Mouse (Mus musculus) limb, embryonic 12.5 days (tissue): ENCODE measurements at regions not wholly inside any gene's neighbourhood (a gene's known extent, or its start where the extent isn't known, plus 50 kb on each side); places are given as distances from the start of the nearest gene placed in this dataset.

ENCODE experiments used
- ATAC-seq: fragments of 200-750 bp; cut with Nextera tagmentation; 2 replicates; pipeline ENCODE4 v1.8.0; 2017; ENCODE audit warnings: low read depth, moderate TSS enrichment; ENCODE audit not compliant: insufficient number of reproducible peaks, insufficient read depth, low FRiP score, low TSS enrichment
- H3K27ac ChIP-seq: fragments of 300-500 bp; sonication (generic); 2 replicates; pipeline ENCODE4 v1.5.1; 2016; ENCODE audit warnings: mild to moderate bottlenecking, moderate library complexity
- H3K27me3 ChIP-seq: fragments of 300-500 bp; sonication (generic); 2 replicates; pipeline ENCODE4 v1.6.1; 2016; ENCODE audit warnings: mild to moderate bottlenecking, moderate library complexity
- H3K36me3 ChIP-seq: fragments of 300-500 bp; sonication (generic); 2 replicates; pipeline ENCODE4 v1.6.1; 2016; ENCODE audit warnings: mild to moderate bottlenecking, moderate library complexity
- H3K4me1 ChIP-seq: fragments of 300-500 bp; sonication (generic); replicated peaks from 2 replicates; pipeline ENCODE4 v1.6.1; 2016
- H3K4me2 ChIP-seq: fragments of 300-500 bp; sonication (generic); 2 replicates; pipeline ENCODE4 v1.6.1; 2016; ENCODE audit warnings: mild to moderate bottlenecking, moderate library complexity
- H3K4me3 ChIP-seq: fragments of 300-500 bp; sonication (generic); replicated peaks from 2 replicates; pipeline ENCODE4 v1.5.1; 2016; ENCODE audit warnings: mild to moderate bottlenecking
- H3K9ac ChIP-seq: fragments of 300-500 bp; sonication (generic); replicated peaks from 2 replicates; pipeline ENCODE4 v1.6.1; 2016; ENCODE audit warnings: mild to moderate bottlenecking, moderate library complexity
- H3K9me3 ChIP-seq: fragments of 300-500 bp; sonication (generic); 2 replicates; pipeline ENCODE4 v1.6.1; 2016; ENCODE audit warnings: mild to moderate bottlenecking, moderate library complexity
- WGBS: fragments of 180-500 bp; shearing (Covaris S2); methylation state at CpG from one replicate; pipeline ENCODE4 v1.1.7; 2016; 5-methylcytosine and 5-hydroxymethylcytosine counted together

- no peak for ATAC-seq
- Histone ChIP-seq H3K27me3 (no peaks in the 10 kb centered on the region), H3K27ac (no peak overlapping the region), H3K4me1 (no peaks in the 10 kb centered on the region), H3K9me3 (no peaks in the 10 kb centered on the region), H3K36me3 (no peaks in the 10 kb centered on the region), H3K9ac (no peak overlapping the region), H3K4me2 (no peak overlapping the region), H3K4me3 (no peak overlapping the region)
- WGBS, result 86% methylated on average over 5 of the region's 5 CpGs
These were observed 1214.4 kb upstream of the Igfbp7 start for GRCm38 (mm10) chr5:78621987-78622854.

GRCm38 (mm10) chr5:78608317-78608716 is 1200.5 kb upstream of the Igfbp7 start:
- ATAC-seq, result no peak
- WGBS, result 76% methylated on average over 4 of the region's 4 CpGs
- no peaks in the 10 kb centered on the region for H3K4me1 ChIP-seq
- H3K4me3 ChIP-seq, result no peak overlapping the region
- no peaks in the 10 kb centered on the region for H3K36me3 ChIP-seq
- H3K27ac ChIP-seq, result no peak overlapping the region
- no peaks in the 10 kb centered on the region for H3K27me3 ChIP-seq
- no peak overlapping the region for H3K4me2 ChIP-seq
- H3K9me3 ChIP-seq, result no peaks in the 10 kb centered on the region
- H3K9ac ChIP-seq, result no peak overlapping the region

- Histone ChIP-seq H3K4me1 (no peaks in the 10 kb centered on the region), H3K9me3 (no peaks in the 10 kb centered on the region), H3K4me3 (no peak overlapping the region), H3K9ac (no peak overlapping the region), H3K4me2 (no peak overlapping the region), H3K27me3 (no peaks in the 10 kb centered on the region), H3K36me3 (no peaks in the 10 kb centered on the region), H3K27ac (no peak overlapping the region)
- 0 out of 2 replicates have a peak, but pooled peaks have one; percentile 37 for ATAC-seq
These were observed 1194.8 kb upstream of the Igfbp7 start for GRCm38 (mm10) chr5:78602599-78602998.

GRCm38 (mm10) chr5:78584823-78585222 is 1177.0 kb upstream of the Igfbp7 start:
- no peak for ATAC-seq
- no peak overlapping the region for H3K27ac ChIP-seq
- no peaks in the 10 kb centered on the region for H3K9me3 ChIP-seq
- no peaks in the 10 kb centered on the region for H3K27me3 ChIP-seq
- H3K4me1 ChIP-seq, result no peaks in the 10 kb centered on the region
- no peaks in the 10 kb centered on the region for H3K36me3 ChIP-seq
- no peak overlapping the region for H3K4me2 ChIP-seq
- H3K4me3 ChIP-seq, result no peak overlapping the region
- no peak overlapping the region for H3K9ac ChIP-seq
- WGBS, result 87% methylated on average over 1 of the region's 1 CpGs

GRCm38 (mm10) chr5:78556946-78557345 is 1149.1 kb upstream of the Igfbp7 start:
- Histone ChIP-seq H3K36me3 (no peaks in the 10 kb centered on the region), H3K9ac (no peak overlapping the region), H3K4me3 (no peak overlapping the region), H3K9me3 (no peaks in the 10 kb centered on the region), H3K4me1 (no peaks in the 10 kb centered on the region), H3K4me2 (no peak overlapping the region), H3K27ac (no peak overlapping the region), H3K27me3 (no peaks in the 10 kb centered on the region)
- WGBS, result 50% methylated on average over 1 of the region's 1 CpGs
- ATAC-seq, result no peak

- H3K27me3 ChIP-seq, result no peaks in the 10 kb centered on the region
- H3K9ac ChIP-seq, result no peak overlapping the region
- ATAC-seq, result no peak
These were observed 1127.5 kb upstream of the Igfbp7 start for GRCm38 (mm10) chr5:78535308-78535707.

More at GRCm38 (mm10) chr5:78535308-78535707, 1127.5 kb upstream of the Igfbp7 start:
- Histone ChIP-seq H3K4me3 (no peak overlapping the region), H3K4me2 (no peak overlapping the region), H3K27ac (no peak overlapping the region), H3K36me3 (no peaks in the 10 kb centered on the region), H3K4me1 (no peaks in the 10 kb centered on the region), H3K9me3 (no peaks in the 10 kb centered on the region)
